Mouse (Mus musculus): Measurements from ENCODE around the gene Clec9a. TPM values are rescaled to one million over a fixed set of nuclear protein-coding genes. Genes with fewer than 3 reads are reported as not detected.

The Clec9a gene
- polyA plus RNA-seq, 1 experiment: not detected

DNA sequence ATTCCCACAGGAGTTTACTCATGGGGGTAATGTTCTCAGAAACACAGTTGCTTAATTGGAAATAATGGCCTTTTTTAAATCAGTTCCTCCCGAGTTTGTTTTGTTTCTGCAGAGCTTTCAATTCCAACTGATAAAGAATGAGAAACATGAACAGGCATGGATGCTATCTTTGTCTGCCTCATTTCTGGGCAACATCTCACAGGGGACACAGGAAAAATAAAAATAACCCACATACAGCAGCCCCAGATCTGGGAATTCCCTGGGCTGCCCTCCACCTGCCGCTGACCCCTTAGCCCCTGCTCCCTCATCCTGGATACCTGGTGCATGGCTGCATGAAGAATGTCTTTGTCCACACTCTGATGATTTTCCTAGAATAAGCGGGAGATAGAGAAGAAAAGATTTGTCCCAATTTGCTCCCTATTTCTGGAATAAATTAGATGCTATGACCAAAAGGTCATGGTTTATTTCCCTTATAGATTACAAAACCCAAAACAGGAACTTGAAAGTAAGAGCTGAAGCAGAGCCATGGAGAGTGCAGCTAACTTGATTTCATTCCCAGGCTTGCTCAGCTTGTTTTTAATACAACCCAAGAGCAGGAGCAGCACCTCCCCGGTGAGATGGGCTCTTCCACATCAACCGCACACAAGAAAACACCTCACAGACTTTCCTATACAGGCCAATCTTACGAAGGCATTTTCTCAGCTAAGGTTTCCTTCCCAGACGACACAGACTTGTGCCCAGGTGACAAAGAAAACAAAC, 39.1 kb upstream of the Clec9a start:
- no peaks in the 10 kb centered on the region for H3K79me2 ChIP-seq (ENCODE audit: control insufficient read depth, insufficient read depth)
- H3K27me3 ChIP-seq (ENCODE audit: control insufficient read depth, insufficient read depth, insufficient read length): no peaks in the 10 kb centered on the region
- TF ChIP-seq USF1 (IDR thresholded peaks at IDR 0.05; ENCODE audit: low read depth) (no peak), E2F4 (IDR thresholded peaks at IDR 0.05; ENCODE audit: insufficient read depth) (no peak), REST (IDR thresholded peaks at IDR 0.05; ENCODE audit: insufficient read depth, insufficient read length) (no peak), MYOD1 (IDR thresholded peaks at IDR 0.05; ENCODE audit: control insufficient read depth in 1 of 3, insufficient read length in 2 of 3, low read depth in 2 of 3) (no peak), TCF3 (IDR thresholded peaks at IDR 0.05; ENCODE audit: insufficient read length, low read depth) (no peak), POLR2A (IDR thresholded peaks at IDR 0.05; ENCODE audit: insufficient read length, low read depth) (no peak), SRF (IDR thresholded peaks at IDR 0.05; ENCODE audit: control insufficient read depth, insufficient read length, low read depth) (no peak), CEBPB (IDR thresholded peaks at IDR 0.05; ENCODE audit: insufficient read depth, poor library complexity, severe bottlenecking) (no peak), TCF12 (IDR thresholded peaks at IDR 0.05; ENCODE audit: insufficient read depth, poor library complexity, severe bottlenecking) (no peak), MYOG (IDR thresholded peaks at IDR 0.05; ENCODE audit: control insufficient read depth in 1 of 3, insufficient read depth in 1 of 3, insufficient read length in 2 of 3, low read depth in 2 of 3) (no peak), MAX (IDR thresholded peaks at IDR 0.05; ENCODE audit: low read depth) (no peak), POLR2AphosphoS2 (IDR thresholded peaks at IDR 0.05; ENCODE audit: insufficient read length, low read depth) (no peak)
- H3ac ChIP-seq (ENCODE audit: control insufficient read depth, insufficient read length): no peak overlapping the region
- H3K4me3 ChIP-seq: no peak overlapping the region
- no peak overlapping the region for H3K4me2 ChIP-seq (ENCODE audit: low read depth)
- no peaks in the 10 kb centered on the region for H3K36me3 ChIP-seq (ENCODE audit: control insufficient read depth, insufficient read depth)

DNA sequence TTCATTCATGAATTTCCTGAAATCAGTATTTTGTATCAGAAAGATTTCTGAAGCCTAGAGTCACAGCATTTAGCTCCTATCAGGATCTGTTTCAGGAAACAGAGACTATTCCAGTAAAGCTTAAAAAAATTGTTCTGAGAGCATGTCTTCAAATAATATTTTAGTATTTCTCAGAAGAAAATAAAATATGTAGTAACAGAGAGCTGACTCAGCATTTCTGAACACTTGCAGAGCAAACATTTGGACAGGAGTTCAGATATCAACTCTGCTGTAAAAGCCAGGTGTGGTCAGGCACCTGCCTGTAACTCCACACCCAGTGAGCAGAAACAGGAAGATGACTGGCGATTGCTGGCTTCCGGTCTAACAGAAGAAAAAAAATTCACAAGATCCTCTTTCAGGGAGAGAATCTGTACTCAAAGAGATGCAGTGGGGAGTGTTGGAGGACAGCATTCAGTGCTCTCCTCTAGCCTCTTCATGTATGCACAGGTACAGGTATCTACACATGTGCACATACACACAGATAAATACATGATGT, 33.7 kb upstream of the Clec9a start:
- Histone ChIP-seq H3K4me3 (no peak overlapping the region), H3K4me2 (ENCODE audit: low read depth) (no peak overlapping the region), H3K36me3 (ENCODE audit: control insufficient read depth, insufficient read depth) (no peaks in the 10 kb centered on the region), H3K79me2 (ENCODE audit: control insufficient read depth, insufficient read depth) (no peaks in the 10 kb centered on the region), H3K27me3 (ENCODE audit: control insufficient read depth, insufficient read depth, insufficient read length) (no peaks in the 10 kb centered on the region), H3ac (ENCODE audit: control insufficient read depth, insufficient read length) (no peak overlapping the region)
- TF ChIP-seq MYOG (IDR thresholded peaks at IDR 0.05; ENCODE audit: control insufficient read depth in 1 of 3, insufficient read depth in 1 of 3, insufficient read length in 2 of 3, low read depth in 2 of 3) (no peak), POLR2A (IDR thresholded peaks at IDR 0.05; ENCODE audit: insufficient read length, low read depth) (no peak), TCF12 (IDR thresholded peaks at IDR 0.05; ENCODE audit: insufficient read depth, poor library complexity, severe bottlenecking) (no peak), MYOD1 (IDR thresholded peaks at IDR 0.05; ENCODE audit: control insufficient read depth in 1 of 3, insufficient read length in 2 of 3, low read depth in 2 of 3) (no peak), CEBPB (IDR thresholded peaks at IDR 0.05; ENCODE audit: insufficient read depth, poor library complexity, severe bottlenecking) (no peak), TCF3 (IDR thresholded peaks at IDR 0.05; ENCODE audit: insufficient read length, low read depth) (no peak), USF1 (IDR thresholded peaks at IDR 0.05; ENCODE audit: low read depth) (no peak), REST (IDR thresholded peaks at IDR 0.05; ENCODE audit: insufficient read depth, insufficient read length) (no peak), MAX (IDR thresholded peaks at IDR 0.05; ENCODE audit: low read depth) (no peak), POLR2AphosphoS2 (IDR thresholded peaks at IDR 0.05; ENCODE audit: insufficient read length, low read depth) (no peak), SRF (IDR thresholded peaks at IDR 0.05; ENCODE audit: control insufficient read depth, insufficient read length, low read depth) (no peak), E2F4 (IDR thresholded peaks at IDR 0.05; ENCODE audit: insufficient read depth) (no peak)

DNA sequence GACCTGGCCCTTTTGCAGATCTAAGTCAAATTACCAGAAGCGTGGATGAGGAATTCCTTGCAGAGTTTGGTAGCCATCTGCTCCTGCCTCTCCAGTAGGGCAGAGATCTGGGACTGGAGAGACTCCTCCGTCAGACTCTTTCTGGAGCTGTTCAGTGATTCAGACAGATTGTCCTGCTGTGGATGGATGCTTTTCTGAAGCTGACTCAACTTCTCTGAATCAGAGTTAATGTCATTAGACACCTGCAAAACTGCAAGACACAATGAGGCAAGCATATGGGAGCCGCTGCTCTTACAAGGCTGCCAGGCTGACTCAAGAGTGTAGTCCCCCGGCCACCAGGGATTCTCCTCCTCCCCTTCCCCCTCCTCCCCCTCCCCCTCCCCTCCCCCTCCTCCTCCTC, 28.2 kb upstream of the Clec9a start:
- Histone ChIP-seq H3ac (ENCODE audit: control insufficient read depth, insufficient read length) (no peak overlapping the region), H3K27me3 (ENCODE audit: control insufficient read depth, insufficient read depth, insufficient read length) (no peaks in the 10 kb centered on the region), H3K79me2 (ENCODE audit: control insufficient read depth, insufficient read depth) (no peaks in the 10 kb centered on the region), H3K4me3 (no peak overlapping the region), H3K4me2 (ENCODE audit: low read depth) (no peak overlapping the region), H3K36me3 (ENCODE audit: control insufficient read depth, insufficient read depth) (no peaks in the 10 kb centered on the region)
- TF ChIP-seq MAX (IDR thresholded peaks at IDR 0.05; ENCODE audit: low read depth): no peak
- no peak for TF ChIP-seq MYOG (IDR thresholded peaks at IDR 0.05; ENCODE audit: control insufficient read depth in 1 of 3, insufficient read depth in 1 of 3, insufficient read length in 2 of 3, low read depth in 2 of 3)
- TF ChIP-seq USF1 (IDR thresholded peaks at IDR 0.05; ENCODE audit: low read depth): no peak
- no peak for TF ChIP-seq CEBPB (IDR thresholded peaks at IDR 0.05; ENCODE audit: insufficient read depth, poor library complexity, severe bottlenecking)
- TF ChIP-seq E2F4 (IDR thresholded peaks at IDR 0.05; ENCODE audit: insufficient read depth): no peak
- no peak for TF ChIP-seq MYOD1 (IDR thresholded peaks at IDR 0.05; ENCODE audit: control insufficient read depth in 1 of 3, insufficient read length in 2 of 3, low read depth in 2 of 3)
- TF ChIP-seq SRF (IDR thresholded peaks at IDR 0.05; ENCODE audit: control insufficient read depth, insufficient read length, low read depth): no peak
- TF ChIP-seq REST (IDR thresholded peaks at IDR 0.05; ENCODE audit: insufficient read depth, insufficient read length): no peak
- TF ChIP-seq TCF3 (IDR thresholded peaks at IDR 0.05; ENCODE audit: insufficient read length, low read depth): no peak
- no peak for TF ChIP-seq TCF12 (IDR thresholded peaks at IDR 0.05; ENCODE audit: insufficient read depth, poor library complexity, severe bottlenecking)
- no peak for TF ChIP-seq POLR2A (IDR thresholded peaks at IDR 0.05; ENCODE audit: insufficient read length, low read depth)
- TF ChIP-seq POLR2AphosphoS2 (IDR thresholded peaks at IDR 0.05; ENCODE audit: insufficient read length, low read depth): no peak

DNA sequence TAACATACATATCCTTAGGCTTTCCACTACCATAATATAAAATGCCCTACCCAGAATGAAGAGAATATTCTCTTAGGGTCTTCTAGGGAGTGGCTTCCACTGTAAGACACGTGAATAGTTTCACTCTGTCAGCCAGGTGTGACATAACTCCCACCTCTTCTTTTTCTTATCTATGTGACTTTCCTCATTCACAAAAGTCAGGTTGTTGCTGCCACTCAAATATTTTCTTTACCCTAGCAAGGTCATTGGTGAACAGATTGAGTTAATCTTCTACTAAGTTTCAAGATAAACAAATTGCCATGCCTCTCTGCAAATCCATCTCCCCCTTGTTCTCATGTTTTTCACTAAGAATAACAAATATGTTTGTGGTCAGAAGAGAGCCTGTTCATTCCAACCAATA, 26.9 kb upstream of the Clec9a start:
- no peak overlapping the region for H3ac ChIP-seq (ENCODE audit: control insufficient read depth, insufficient read length)
- H3K27me3 ChIP-seq (ENCODE audit: control insufficient read depth, insufficient read depth, insufficient read length): no peaks in the 10 kb centered on the region
- H3K4me2 ChIP-seq (ENCODE audit: low read depth): no peak overlapping the region
- no peaks in the 10 kb centered on the region for H3K36me3 ChIP-seq (ENCODE audit: control insufficient read depth, insufficient read depth)
- TF ChIP-seq POLR2AphosphoS2 (IDR thresholded peaks at IDR 0.05; ENCODE audit: insufficient read length, low read depth): no peak
- TF ChIP-seq MYOD1 (IDR thresholded peaks at IDR 0.05; ENCODE audit: control insufficient read depth in 1 of 3, insufficient read length in 2 of 3, low read depth in 2 of 3): no peak
- TF ChIP-seq SRF (IDR thresholded peaks at IDR 0.05; ENCODE audit: control insufficient read depth, insufficient read length, low read depth): no peak
- no peak for TF ChIP-seq MAX (IDR thresholded peaks at IDR 0.05; ENCODE audit: low read depth)
- TF ChIP-seq TCF12 (IDR thresholded peaks at IDR 0.05; ENCODE audit: insufficient read depth, poor library complexity, severe bottlenecking): no peak
- TF ChIP-seq REST (IDR thresholded peaks at IDR 0.05; ENCODE audit: insufficient read depth, insufficient read length): no peak
- no peak for TF ChIP-seq TCF3 (IDR thresholded peaks at IDR 0.05; ENCODE audit: insufficient read length, low read depth)
- no peak for TF ChIP-seq E2F4 (IDR thresholded peaks at IDR 0.05; ENCODE audit: insufficient read depth)
- no peak overlapping the region for H3K4me3 ChIP-seq
- no peaks in the 10 kb centered on the region for H3K79me2 ChIP-seq (ENCODE audit: control insufficient read depth, insufficient read depth)

Data from myocyte (in vitro differentiated cells).